Mouse (Mus musculus): ENCODE results near the gene Pdk2. TPM values are rescaled to one million over a fixed set of nuclear protein-coding genes. Genes with fewer than 3 reads are reported as not detected.

Gene Pdk2
- polyA plus RNA-seq, 1 experiment: 9.4 TPM

DNA sequence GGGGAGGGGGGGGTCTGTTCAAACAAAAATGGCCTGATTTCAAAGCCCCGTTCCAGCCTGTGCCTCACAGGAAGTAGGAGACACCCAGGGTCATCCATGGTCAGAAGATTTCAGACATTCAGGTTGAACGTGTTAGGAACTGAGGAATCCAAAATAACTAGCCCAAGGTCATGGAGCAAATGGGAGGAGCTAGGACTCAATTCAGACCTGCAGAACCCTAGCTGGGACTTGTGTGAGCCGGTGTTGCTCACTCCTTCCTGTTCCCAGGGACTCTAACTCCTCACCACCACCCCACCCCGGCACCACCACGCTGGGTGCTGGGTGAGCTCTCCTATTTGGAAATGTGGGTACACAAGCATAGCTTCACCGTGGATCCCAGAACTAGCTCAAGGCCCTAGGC is 53.8 kb downstream of the Pdk2 start:
- TF ChIP-seq EP300 (IDR thresholded peaks at IDR 0.05; ENCODE audit: insufficient read depth, low read depth, low read length) (0 out of 2 replicates have a peak, but pooled peaks have one; percentile 18), POLR2A (IDR thresholded peaks at IDR 0.05; ENCODE audit: insufficient read depth, low read length) (no peak)
- no peaks in the 10 kb centered on the region for H3K36me3 ChIP-seq (ENCODE audit: control insufficient read depth, insufficient read depth, low read length, poor library complexity, severe bottlenecking)
- H3K4me3 ChIP-seq (ENCODE audit: low read depth, low read length): no peak overlapping the region
- H3K27me3 ChIP-seq (ENCODE audit: control insufficient read depth, insufficient read depth, low read length, poor library complexity, severe bottlenecking): peaks cover 3% of the 10 kb centered on the region; the same call in 1 of the 2 replicates
- peaks cover 8% of the 10 kb centered on the region for H3K4me1 ChIP-seq (ENCODE audit: control insufficient read depth, insufficient read depth, low read length)
- peak overlapping the region; percentile 80 for H3K27ac ChIP-seq (ENCODE audit: insufficient read depth, low read length)
- H3K9ac ChIP-seq (ENCODE audit: low read depth, poor library complexity, severe bottlenecking): no peak overlapping the region
- no peaks in the 10 kb centered on the region for H3K9me3 ChIP-seq (replicated peaks; ENCODE audit: control insufficient read depth, insufficient read depth, low read length, poor library complexity, severe bottlenecking)

DNA sequence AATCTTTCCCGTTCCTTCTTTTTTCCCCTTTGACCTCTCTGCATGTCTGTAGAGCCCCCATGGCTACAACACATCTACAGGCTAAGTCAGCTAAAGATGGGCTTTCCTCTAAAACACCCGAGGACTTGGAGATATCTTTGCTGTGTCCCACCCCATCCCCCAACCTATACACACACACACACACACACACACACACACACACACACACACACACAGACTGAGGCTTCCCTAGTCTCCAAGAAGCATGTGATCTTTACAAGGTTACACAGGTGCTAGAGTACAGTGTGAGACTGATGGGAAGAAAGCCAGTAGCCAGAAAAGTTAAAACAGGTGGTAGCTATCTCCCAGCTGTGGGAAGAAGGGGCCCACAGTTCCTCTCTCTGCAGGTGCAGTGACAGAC is 54.7 kb downstream of the Pdk2 start:
- H3K9ac ChIP-seq (ENCODE audit: low read depth, poor library complexity, severe bottlenecking): no peak overlapping the region; the same call in 1 of the 2 replicates
- no peak for TF ChIP-seq POLR2A (IDR thresholded peaks at IDR 0.05; ENCODE audit: insufficient read depth, low read length)
- TF ChIP-seq EP300 (IDR thresholded peaks at IDR 0.05; ENCODE audit: insufficient read depth, low read depth, low read length): no peak
- TF ChIP-seq CTCF (IDR thresholded peaks at IDR 0.05; ENCODE audit: low read depth, low read length): no peak
- no peaks in the 10 kb centered on the region for H3K36me3 ChIP-seq (ENCODE audit: control insufficient read depth, insufficient read depth, low read length, poor library complexity, severe bottlenecking)
- H3K4me1 ChIP-seq (ENCODE audit: control insufficient read depth, insufficient read depth, low read length): peaks cover 8% of the 10 kb centered on the region
- peak overlapping the region; percentile 60 for H3K27ac ChIP-seq (ENCODE audit: insufficient read depth, low read length)
- no peaks in the 10 kb centered on the region for H3K9me3 ChIP-seq (replicated peaks; ENCODE audit: control insufficient read depth, insufficient read depth, low read length, poor library complexity, severe bottlenecking)
- no peaks in the 10 kb centered on the region for H3K27me3 ChIP-seq (ENCODE audit: control insufficient read depth, insufficient read depth, low read length, poor library complexity, severe bottlenecking)
- H3K4me3 ChIP-seq (ENCODE audit: low read depth, low read length): no peak overlapping the region

DNA sequence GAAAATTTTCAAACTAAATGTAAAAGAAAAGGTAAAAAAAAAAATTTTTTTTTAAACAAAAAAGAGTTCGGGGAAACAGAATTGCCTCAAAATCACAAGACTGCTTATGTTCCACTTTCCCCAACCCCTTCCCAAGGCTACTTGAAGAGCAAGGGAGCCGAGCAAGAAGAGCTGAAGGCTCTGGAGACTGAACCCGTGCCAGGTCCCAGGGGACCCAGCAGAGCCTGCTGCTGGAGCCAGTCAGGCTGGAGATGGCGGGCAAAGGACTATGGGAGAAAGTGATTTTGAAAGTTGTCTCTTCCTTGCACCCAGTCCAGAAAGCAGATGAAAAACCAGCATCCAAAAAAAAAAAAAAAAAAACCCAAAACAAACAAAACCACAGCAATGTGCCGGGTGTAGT is 55.3 kb downstream of the Pdk2 start:
- H3K4me1 ChIP-seq (ENCODE audit: control insufficient read depth, insufficient read depth, low read length): peaks cover 8% of the 10 kb centered on the region
- H3K9ac ChIP-seq (ENCODE audit: low read depth, poor library complexity, severe bottlenecking): no peak overlapping the region
- H3K4me3 ChIP-seq (ENCODE audit: low read depth, low read length): no peak overlapping the region
- TF ChIP-seq EP300 (IDR thresholded peaks at IDR 0.05; ENCODE audit: insufficient read depth, low read depth, low read length): no peak
- no peak for TF ChIP-seq POLR2A (IDR thresholded peaks at IDR 0.05; ENCODE audit: insufficient read depth, low read length)
- TF ChIP-seq CTCF (IDR thresholded peaks at IDR 0.05; ENCODE audit: low read depth, low read length): no peak
- H3K9me3 ChIP-seq (replicated peaks; ENCODE audit: control insufficient read depth, insufficient read depth, low read length, poor library complexity, severe bottlenecking): no peaks in the 10 kb centered on the region
- no peaks in the 10 kb centered on the region for H3K36me3 ChIP-seq (ENCODE audit: control insufficient read depth, insufficient read depth, low read length, poor library complexity, severe bottlenecking)
- no peaks in the 10 kb centered on the region for H3K27me3 ChIP-seq (ENCODE audit: control insufficient read depth, insufficient read depth, low read length, poor library complexity, severe bottlenecking)
- no peak overlapping the region for H3K27ac ChIP-seq (ENCODE audit: insufficient read depth, low read length)

DNA sequence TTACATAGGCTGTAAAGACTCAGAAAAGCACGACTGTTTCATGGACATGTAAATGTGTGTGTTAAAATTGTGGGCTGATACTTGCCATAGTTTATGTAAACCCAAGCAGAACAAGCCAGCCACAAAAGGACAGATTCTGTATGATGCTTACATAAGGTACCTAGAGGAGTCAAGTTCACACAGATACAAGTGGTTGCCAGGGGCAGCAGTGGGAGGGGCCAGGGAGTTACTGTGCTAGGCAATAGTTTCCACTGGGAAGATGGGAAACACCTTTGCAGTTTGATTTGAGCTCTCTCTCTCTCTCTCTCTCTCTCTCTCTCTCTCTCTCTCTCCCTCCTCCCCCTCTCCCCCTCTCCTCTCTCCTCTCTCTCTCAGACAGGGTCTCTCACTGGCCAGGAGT is 56.0 kb downstream of the Pdk2 start:
- Histone ChIP-seq H3K9me3 (replicated peaks; ENCODE audit: control insufficient read depth, insufficient read depth, low read length, poor library complexity, severe bottlenecking) (no peaks in the 10 kb centered on the region), H3K27ac (ENCODE audit: insufficient read depth, low read length) (no peak overlapping the region), H3K4me1 (ENCODE audit: control insufficient read depth, insufficient read depth, low read length) (peaks cover 8% of the 10 kb centered on the region), H3K36me3 (ENCODE audit: control insufficient read depth, insufficient read depth, low read length, poor library complexity, severe bottlenecking) (no peaks in the 10 kb centered on the region), H3K9ac (ENCODE audit: low read depth, poor library complexity, severe bottlenecking) (no peak overlapping the region), H3K27me3 (ENCODE audit: control insufficient read depth, insufficient read depth, low read length, poor library complexity, severe bottlenecking) (no peaks in the 10 kb centered on the region), H3K4me3 (ENCODE audit: low read depth, low read length) (no peak overlapping the region)
- no peak for TF ChIP-seq EP300 (IDR thresholded peaks at IDR 0.05; ENCODE audit: insufficient read depth, low read depth, low read length)

DNA sequence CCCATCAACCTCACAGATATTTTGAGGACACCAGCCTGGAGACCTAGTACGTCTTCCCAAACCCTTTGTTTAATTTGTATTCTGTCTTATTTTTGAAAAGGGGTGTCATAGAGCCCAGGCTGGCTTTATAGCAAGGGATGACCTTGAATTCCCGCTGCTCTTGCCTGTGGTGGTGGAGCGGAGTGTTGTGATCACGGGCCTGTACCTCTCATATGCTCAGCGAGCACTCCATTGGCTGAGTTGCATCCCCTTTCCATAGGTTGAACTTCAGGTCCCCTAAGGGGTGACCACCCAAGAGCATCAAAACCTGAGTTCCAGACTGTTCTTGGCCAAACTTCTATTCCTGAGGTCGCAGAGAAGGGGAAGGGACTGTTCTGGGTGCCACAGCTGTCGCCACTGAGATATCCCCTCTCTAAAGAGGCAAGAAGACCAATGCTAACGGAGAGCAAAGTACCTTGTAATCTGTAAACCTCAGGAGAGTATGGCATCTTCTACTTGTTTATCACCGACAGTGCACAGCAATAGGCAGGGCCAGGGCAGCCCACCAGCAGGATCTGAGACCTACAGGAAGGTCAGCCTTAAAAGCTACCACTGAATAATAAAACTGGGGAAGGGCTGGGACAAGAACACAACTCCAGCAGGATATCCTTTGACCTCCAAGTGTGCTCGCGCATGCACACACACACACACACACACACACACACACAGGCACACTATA is 61.5 kb downstream of the Pdk2 start:
- no peak overlapping the region for H3K27ac ChIP-seq (ENCODE audit: insufficient read depth, low read length)
- H3K9ac ChIP-seq (ENCODE audit: low read depth, poor library complexity, severe bottlenecking): no peak overlapping the region; the same call in 1 of the 2 replicates
- H3K9me3 ChIP-seq (replicated peaks; ENCODE audit: control insufficient read depth, insufficient read depth, low read length, poor library complexity, severe bottlenecking): no peaks in the 10 kb centered on the region
- H3K4me1 ChIP-seq (ENCODE audit: control insufficient read depth, insufficient read depth, low read length): no peaks in the 10 kb centered on the region
- TF ChIP-seq CTCF (IDR thresholded peaks at IDR 0.05; ENCODE audit: low read depth, low read length) (no peak), POLR2A (IDR thresholded peaks at IDR 0.05; ENCODE audit: insufficient read depth, low read length) (no peak), EP300 (IDR thresholded peaks at IDR 0.05; ENCODE audit: insufficient read depth, low read depth, low read length) (no peak)
- H3K4me3 ChIP-seq (ENCODE audit: low read depth, low read length): no peak overlapping the region
- no peaks in the 10 kb centered on the region for H3K36me3 ChIP-seq (ENCODE audit: control insufficient read depth, insufficient read depth, low read length, poor library complexity, severe bottlenecking)
- H3K27me3 ChIP-seq (ENCODE audit: control insufficient read depth, insufficient read depth, low read length, poor library complexity, severe bottlenecking): no peaks in the 10 kb centered on the region

DNA sequence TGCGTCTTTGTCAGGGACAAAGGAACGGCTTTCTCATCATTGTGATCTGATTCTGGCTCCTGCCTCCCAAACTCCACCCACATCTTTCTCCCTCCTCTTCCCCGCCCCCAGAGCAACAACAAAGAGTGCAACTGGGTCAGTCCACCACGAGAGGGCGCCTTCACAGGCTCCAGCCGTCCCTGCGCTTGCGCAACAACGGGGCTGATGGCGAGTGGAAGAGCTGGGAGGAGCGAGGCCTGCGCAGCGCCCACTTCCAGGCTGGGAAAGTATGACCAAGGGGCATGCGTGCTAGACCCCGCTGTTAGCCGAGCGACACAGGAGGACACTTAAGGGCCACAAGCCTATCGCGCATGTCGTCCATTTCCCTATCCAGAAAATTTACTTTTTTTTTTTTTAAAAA is 62.2 kb downstream of the Pdk2 start:
- H3K27ac ChIP-seq (ENCODE audit: insufficient read depth, low read length): no peak overlapping the region
- no peaks in the 10 kb centered on the region for H3K27me3 ChIP-seq (ENCODE audit: control insufficient read depth, insufficient read depth, low read length, poor library complexity, severe bottlenecking)
- H3K9me3 ChIP-seq (replicated peaks; ENCODE audit: control insufficient read depth, insufficient read depth, low read length, poor library complexity, severe bottlenecking): no peaks in the 10 kb centered on the region
- H3K9ac ChIP-seq (ENCODE audit: low read depth, poor library complexity, severe bottlenecking): no peak overlapping the region; the same call in 1 of the 2 replicates
- H3K4me3 ChIP-seq (ENCODE audit: low read depth, low read length): no peak overlapping the region
- H3K36me3 ChIP-seq (ENCODE audit: control insufficient read depth, insufficient read depth, low read length, poor library complexity, severe bottlenecking): no peaks in the 10 kb centered on the region
- H3K4me1 ChIP-seq (ENCODE audit: control insufficient read depth, insufficient read depth, low read length): no peaks in the 10 kb centered on the region
- TF ChIP-seq EP300 (IDR thresholded peaks at IDR 0.05; ENCODE audit: insufficient read depth, low read depth, low read length) (peak; percentile 59; the same call in 1 of the 2 replicates), POLR2A (IDR thresholded peaks at IDR 0.05; ENCODE audit: insufficient read depth, low read length) (no peak), CTCF (IDR thresholded peaks at IDR 0.05; ENCODE audit: low read depth, low read length) (peak; percentile 96)
